Mouse (Mus musculus) liver, postnatal 0 days (tissue): ENCODE measurements at regions not wholly inside any gene's neighbourhood (a gene's known extent, or its start where the extent isn't known, plus 50 kb on each side); places are given as distances from the start of the nearest gene placed in this dataset.

Experiments
- CTCF ChIP-seq: sonication (generic); IDR thresholded peaks from 2 replicates; pipeline ENCODE4 v1.5.1; 2016; ENCODE audit warnings: antibody characterized with exemption, low read depth
- EP300 ChIP-seq: IDR thresholded peaks from 2 replicates; pipeline ENCODE4 v1.6.1; 2016; ENCODE audit warnings: antibody characterized with exemption, low read depth, mild to moderate bottlenecking

DNA sequence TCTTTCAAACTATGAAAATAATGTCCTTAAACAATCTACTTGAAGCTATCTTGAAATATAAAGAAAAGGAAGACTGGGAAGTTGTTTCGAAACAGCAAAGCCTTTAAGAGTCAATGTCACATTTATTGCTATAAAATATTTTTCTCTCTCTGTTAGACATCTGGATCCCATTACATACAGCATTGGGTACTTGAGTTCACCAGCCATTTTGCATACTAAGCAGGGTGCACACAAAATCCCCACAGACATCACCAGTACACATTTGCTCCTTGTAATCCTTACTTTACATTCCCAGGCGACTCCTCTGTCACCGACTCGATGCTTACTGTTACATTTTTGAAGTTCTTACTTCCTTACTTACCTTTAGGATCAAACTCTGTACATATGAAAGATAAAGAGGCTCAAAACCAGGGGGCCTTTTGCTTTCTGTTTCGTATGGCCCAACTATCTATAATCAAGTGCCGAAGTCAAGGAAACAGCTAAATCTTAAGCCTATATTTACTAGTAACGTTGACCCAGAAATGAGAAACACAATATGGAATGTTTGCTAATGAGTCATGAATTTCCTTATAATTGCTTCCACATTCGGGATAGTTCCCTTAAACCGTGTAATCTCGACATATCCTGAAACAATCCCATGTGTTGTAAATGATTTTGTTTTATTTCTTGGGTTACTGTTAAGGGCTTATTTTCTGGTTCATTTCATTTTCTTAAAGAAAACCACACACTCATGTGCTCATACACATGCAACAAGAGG lies 49.8 kb upstream of the Nr2f2 start:
- TF ChIP-seq CTCF (no peak), EP300 (no peak)
